Mouse (Mus musculus) frontal cortex, postnatal 14 days (tissue): Measurements from ENCODE around the gene Shroom2.
A peak's percentile ranks its signal among the peaks of the same experiment; 100 is the strongest.
"Not testable (repeated sequence)": the region's sequence is repeated elsewhere in the genome, so short reads cannot be mapped to it uniquely, and the experiment has no call there.

Experiments
- DNase-seq, 2 experiments: peaks; one replicate each; pipeline ENCODE4 v3.0.0; 2022; ENCODE audit warnings: low spot score in 2 of 2

Gene Shroom2

DNA sequence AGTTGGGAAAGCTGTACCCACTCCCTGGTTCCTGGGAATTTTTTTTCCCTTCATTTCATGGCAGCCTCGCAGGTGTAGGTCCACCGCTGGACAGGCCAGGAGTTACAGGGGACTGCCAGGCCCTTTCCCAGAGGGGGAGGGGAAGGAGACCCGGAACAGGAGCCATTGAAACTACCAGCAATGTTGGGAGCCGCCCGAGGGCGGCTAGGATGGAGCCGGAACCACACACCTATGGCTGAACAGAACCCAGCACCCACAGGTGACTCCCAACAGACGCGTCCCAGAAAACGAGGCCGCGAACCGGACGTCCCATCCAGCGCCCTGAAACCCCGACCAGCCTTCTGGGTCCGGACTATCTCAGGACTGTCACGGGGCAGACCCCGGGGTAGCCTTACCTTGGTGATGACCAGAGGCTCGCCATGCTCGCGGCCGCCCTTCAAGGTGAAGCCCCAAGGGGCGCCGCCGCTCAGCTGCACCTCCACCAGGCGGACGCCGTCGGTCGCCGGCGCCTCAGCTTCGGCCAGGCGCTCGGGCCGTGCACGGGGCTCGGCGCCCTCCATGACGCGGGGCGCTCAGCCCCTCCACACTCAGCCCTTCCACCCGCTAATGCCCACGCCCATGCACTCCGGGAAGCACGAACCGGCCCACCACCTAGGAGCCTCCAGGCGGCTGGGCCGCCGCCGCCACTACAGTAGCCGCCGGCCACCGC, at the start of gene Shroom2:
Gene Shroom2, minus strand, starts transcription at position 575 of the 709 bp plus-strand sequence.
- DNase-seq: no peak

DNA sequence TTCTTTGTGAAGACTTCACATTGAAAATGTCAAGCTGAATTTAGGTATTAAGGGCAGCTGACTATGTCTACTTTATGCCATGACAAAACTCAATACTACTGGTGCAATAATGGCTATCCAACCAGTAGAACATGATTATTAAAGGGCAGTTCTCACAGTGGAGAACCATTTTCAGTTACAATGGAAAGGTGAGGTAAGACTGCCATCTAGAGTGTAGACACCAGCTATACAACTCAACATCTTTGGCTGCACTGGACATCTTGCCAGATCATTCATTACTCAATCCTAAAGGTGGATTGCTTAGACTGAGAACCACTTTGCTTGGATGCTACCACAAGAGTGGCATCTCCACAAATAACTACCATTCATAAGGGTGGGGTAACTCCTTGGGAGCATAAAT, 49.7 kb upstream of the Shroom2 start:
- no peak for DNase-seq

DNA sequence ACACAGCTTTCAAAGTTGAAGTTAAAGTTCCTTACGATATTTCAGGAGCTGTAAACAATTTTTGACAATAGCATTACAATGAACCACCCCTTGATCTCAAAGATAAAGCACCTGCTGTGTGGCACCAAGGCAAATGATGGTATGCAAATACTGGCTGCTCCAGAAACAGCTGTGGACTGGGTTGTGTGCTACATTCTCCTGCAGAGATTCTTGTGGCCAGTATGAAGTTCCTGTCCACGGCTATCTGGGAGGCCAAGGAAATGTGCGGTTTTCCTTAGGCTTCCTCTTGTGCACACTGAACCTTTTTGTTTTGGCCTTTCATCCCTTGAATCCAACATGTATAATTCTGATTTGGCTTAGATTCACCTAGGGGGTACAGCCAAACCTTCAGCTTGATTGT, 44.1 kb upstream of the Shroom2 start:
- no peak for DNase-seq

DNA sequence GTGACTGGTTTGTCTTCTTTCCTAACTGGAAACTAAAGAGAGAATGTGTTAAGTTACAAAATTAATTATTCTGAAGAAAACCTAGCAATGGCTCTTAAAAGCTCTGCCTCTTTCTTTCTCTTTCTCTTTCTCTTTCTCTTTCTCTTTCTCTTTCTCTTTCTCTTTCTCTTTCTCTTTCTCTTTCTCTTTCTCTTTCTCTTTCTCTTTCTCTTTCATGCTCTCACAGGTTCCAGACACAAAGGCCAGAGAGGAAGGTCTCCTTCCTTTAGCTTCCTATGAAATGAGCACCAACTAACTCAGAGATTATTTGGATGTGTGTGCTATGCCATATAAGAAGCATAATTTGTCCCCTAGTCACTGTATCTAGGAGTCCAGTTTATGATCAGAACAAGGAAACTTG, 36.1 kb upstream of the Shroom2 start:
- DNase-seq: no peak

DNA sequence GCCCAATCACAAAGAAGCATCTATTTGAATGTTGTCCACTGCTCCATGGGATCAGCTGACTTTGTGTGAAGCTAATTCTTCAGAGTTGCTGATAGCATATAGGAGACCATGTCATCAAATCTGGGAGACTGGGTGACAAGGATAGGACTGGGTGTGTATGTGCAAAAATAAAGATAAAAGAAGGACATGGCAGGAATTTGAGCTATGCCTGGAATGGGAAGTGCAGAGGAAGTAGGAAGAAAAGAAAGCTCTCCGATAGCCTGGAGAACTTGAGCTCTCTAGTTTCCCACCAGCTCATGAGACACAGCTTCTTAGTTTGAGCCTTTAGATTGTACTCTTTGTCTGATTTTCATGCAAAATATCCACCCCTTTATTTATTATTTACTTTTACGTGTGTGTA, 19.3 kb upstream of the Shroom2 start:
- DNase-seq: no peak

DNA sequence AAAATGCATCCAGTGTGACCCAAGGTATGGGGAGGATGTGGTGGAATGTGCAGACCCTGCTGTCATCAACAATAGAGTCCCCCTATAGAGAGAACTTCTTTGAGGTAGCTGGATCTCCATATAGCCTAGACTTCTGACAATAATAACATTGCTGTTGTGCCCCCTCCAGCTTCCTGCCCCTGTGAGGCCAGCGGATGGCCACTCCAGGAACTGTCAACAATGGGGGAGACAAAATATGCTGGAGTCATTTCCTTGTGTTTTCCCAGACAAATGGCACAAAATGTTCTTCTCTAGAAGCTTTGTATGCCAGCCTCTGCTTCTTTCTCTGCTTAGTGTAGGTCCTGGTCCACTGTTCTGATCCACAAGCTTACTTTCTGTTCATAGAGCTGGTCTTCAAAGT, 18.9 kb upstream of the Shroom2 start:
- no peak for DNase-seq

DNA sequence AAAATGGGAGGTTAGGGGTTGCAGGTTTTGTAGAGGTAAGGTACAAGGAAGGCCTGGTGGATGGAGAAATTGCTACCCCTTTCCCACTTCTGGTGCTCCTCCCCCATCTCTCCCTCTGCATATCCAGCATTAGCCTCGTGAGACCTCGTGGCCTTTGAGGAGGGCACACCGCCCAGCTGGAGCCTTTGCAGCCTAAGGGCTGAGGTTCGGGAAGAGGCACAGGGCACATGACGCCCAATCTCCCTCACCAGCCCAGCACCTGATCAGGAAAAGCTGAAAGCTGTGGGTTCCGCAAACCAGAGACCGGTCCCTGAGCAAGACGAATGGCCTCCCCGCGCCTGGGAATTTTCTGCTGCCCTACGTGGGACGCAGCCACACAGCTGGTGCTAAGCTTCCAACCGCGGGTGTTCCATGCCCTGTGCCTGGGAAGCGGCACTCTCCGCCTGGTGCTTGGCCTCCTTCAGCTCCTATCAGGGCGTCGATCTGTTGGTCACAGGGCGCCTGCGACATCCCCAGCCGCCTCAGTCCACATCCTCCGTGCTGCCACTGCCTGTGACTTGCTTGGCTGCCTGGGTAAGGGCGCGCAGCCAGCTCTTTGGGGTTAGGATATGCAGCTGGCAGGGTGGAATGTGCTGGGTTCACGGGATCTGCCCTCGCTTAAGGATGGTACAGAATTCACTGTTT, 12.6 kb upstream of the Shroom2 start, which contains the start of gene Gpr143:
Gene Gpr143, plus strand, starts transcription at position 202 of the 684 bp plus-strand sequence.
- DNase-seq: peak in 1 of 2 experiments; percentile 5

DNA sequence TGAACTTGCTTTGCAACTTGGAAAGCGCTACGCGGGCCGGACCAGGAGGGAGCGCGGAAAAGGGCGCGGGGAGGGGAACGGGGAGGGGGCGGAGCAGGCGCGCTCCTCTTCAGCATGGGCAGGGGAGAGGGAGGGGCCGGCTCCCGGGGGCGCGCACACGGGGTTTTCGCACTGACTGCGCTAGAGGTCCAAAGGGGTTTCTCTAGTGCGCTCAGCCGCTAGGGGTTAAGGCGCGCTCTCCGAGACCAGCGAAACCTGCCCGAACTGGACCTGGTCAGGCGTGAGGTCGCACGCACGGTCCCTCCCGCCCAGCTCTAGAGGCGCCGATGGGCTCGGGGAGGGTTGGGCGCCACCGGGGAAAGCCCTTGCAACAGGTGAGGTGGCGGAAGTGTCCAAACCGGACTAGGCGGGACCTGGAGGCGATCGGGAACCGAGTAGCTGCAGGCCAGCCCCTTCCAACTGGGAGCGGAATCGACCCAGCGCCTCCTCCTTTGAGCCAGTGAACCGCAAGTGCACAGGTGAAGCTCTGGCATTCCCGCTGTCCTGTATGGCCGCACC, 414 bp upstream of the Shroom2 start:
- peak in 1 of 2 experiments; percentile 5 for DNase-seq

DNA sequence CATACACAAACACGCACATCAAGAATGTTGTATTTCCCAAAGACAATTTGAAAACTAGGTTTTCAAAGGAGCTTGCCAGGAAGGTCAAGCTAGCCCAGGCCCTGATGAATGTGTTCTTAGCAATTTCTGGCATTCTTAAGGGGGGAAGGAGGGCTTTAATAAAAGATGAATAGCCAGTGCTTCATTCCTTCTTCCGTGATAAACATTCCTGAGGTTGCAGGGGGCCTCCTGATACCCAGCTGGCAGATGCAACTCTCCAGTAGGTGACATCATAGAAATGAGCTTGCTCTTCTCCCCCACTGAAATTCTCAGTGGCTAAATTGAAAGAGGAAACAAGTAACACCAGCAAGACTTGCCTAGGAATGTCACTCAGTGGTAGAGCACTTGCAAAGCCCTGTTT, 5.1 kb downstream of the Shroom2 start:
- no peak for DNase-seq

DNA sequence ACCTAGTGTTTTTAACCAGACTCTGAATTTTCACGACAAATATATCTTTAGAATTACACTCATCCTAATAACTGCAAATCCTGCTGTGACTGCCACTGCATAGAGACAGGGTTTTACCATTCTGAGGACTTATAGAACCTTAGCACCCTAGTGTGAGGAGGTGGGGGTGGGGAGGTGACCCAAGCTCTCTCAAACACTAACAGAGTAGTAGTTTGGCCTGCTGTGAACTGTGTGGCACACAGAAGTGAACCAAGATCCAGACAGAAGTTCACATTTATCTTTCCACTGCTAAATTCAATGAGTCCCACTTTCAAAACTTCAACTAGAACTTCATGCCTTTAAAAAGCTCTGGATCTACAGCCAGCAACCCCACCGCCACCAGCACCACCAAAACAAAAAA, 6.4 kb downstream of the Shroom2 start:
- DNase-seq: no peak

DNA sequence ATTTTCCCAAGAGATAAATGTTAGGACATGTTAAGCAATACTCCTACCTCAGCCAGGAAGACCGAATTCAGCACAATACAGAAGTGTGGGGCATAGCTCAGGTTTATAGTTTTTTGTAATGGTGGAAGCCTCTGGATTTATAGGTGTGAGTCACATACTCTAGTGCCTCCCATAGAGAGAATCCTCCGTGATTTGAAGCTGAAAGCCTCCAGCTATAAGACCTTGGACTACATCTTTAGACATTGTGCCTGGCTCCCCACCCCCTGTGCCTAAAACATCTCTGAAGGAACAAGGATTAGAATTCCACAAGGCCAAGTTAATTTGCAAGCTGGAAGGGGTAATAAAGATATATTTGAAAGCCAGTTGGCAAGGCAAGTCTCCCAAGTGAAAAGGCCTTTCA, 6.8 kb downstream of the Shroom2 start:
- DNase-seq: no peak

DNA sequence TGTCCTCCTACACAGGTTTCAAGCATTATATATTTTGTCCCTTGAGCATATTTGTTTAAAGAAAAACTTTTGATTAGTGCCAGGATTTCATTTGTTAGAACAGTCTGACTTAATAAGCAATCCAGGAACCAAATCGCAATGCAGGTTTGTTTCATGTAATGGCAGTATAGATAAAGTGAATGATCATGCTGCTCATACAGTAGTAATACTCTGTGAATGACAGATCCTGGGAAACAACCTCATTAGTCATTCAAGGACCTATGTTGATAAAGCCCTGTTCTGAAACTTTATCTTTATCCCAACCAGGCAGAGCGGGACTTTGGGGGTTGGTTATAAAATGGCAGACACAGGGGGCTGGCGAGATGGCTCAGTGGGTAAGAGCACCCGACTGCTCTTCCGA, 13.0 kb downstream of the Shroom2 start:
- no peak for DNase-seq

DNA sequence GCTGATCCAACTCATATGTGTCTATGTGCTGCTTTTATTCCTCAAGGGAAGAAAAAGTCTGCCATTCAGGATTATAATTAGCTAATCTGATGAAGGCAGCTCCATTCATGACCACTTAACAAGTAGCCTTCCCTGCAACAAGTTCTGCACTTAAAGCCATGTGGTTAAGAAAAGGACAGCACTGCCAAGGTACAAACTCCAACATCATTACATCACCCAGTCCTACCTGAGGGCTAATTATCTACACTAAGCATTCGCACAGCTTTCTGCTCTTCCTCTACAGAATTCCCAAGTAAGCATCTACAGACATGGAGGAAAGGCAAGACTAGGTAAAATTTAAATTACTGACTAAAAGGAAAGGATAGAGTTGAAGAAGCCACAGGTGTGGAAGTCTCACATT, 13.4 kb downstream of the Shroom2 start:
- no peak for DNase-seq

DNA sequence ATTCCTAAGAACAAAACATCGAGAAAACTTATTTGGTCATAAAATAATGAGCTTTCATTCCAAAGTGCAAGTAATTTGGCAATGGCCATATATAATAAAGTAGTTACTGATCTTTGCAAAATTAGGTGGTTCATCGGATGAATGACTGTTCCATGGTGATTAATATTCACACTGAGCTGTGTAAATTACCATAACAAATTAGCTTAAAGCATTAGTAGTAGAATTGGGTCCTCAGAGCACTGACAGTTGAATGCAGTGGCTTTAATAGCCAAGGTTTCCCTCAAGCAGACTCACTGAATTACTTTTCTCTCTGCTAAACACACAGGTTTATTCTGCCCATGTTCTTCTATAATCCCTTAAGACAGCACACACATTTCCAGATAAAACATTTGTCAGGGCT, 23.3 kb downstream of the Shroom2 start:
- DNase-seq: no peak

DNA sequence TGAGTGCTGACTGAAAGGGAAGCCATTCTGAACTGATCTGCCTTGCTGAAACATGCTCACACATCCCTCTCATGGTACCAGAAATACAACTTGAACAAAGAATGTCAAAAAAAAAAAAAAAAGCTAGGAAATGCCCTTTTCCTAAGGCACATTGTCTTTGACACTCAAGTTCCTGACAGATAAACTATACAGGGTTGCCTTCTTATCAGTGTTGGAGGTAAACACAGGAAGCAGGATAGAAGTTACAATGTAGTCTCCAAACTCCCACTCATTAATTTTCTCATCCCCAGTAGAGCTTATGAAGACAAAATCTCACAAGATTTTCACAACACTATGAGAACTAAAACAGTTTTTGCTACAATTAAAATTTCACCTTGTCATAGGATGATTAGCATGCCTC, 25.6 kb downstream of the Shroom2 start:
- no peak for DNase-seq

DNA sequence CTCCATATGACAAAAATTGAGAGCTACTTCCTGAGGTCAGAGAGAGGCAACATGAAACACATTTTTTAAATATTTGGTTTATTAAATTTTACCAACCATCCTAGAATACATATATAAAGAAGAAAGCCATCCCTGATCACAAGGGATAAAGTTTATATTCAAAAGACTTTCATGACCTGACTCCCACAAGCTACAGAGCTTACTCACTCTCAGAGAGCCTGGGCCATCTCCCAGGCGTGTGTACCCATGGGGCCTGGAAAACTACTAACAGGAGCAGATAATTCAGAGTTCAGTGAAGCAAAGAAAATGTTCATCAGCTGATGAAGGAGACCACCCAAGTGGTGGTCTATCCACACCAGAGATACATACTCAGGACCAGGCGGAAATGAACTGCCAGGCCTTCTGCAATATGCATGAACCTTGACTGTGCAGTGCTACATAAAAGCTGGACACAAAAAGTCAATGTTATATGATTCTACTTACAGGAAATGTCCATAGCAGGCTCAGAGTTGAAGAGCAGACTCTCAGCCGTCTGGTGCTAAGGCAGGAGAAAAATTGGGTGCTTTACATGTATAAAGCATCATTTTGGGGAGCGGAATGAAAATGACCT, 30.4 kb downstream of the Shroom2 start:
- no peak for DNase-seq

DNA sequence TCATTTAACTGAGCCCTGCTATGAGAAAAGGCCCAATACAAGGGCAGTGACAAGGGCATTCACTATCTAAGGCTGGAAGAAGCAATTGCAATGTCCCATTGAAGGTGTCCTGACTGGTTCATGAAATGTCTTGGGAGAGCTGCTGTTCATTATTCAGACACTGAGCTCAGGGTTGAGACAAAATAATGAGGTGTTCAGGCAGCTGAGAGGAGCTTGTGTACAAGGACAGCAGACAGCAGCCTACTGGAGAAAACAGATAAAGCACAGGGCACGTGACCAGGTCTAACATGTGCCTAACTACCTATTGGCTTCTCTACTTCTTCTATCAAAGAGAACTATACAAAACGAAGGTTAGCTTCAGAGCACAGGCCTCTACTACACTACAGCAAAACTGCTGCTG, 31.1 kb downstream of the Shroom2 start:
- DNase-seq: no peak

DNA sequence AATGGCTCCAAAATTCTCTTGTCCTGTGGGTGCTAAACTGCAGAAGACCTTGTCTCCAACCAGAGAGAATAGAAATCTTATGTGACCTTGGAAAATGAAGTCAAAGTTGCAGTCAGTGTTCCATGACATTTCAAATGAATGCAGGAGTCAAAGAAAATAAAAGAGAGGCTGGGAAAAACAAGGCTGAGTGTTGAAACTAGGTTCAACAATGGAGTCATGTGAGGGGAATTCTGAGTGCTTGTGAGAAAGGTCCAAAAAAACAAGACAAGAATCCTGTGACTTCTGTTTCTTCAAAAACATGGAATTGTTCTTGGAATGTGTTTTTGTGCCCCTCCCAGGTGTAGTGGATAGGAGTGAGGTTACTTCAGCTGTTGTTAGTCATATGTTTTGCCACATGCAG, 34.0 kb downstream of the Shroom2 start:
- DNase-seq: no peak

DNA sequence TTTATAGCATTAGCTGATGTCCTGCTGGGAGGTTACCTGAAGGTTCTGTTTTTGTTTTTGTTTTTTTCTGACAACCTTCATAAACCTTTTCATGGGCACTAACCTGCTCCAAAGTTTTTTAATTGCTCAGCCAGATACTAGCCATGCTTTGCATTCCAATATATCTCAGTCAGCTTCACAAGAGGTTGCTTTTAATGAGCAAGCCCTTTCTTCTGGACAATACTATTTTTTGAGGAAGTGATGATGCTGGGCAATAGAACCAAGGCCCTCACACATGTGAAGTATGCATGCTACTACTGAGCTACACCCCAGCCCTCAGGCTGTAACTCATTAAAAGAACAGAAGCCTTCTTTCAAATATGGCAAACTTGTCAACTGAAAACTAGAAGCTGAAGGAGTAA, 52.6 kb downstream of the Shroom2 start:
- DNase-seq: no peak

DNA sequence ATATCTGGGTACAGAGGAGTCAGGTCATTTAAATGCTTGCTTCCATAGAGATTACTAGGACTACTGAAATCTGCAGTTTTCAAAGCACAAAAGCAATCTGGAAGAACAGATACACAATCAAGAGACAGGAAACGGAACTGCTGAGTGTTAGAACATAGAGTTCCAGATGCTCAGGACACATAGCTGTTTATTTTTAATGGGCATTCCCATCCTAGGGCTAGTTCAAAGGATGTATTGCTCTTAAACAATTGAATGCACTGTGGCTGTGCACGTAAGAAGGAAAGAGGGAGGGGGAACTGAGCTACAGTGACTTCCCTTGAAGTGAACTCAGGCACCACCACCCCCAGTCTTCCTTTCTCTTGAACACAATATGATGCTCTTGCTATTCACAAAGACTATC, 58.5 kb downstream of the Shroom2 start:
- not testable (repeated sequence) for DNase-seq

DNA sequence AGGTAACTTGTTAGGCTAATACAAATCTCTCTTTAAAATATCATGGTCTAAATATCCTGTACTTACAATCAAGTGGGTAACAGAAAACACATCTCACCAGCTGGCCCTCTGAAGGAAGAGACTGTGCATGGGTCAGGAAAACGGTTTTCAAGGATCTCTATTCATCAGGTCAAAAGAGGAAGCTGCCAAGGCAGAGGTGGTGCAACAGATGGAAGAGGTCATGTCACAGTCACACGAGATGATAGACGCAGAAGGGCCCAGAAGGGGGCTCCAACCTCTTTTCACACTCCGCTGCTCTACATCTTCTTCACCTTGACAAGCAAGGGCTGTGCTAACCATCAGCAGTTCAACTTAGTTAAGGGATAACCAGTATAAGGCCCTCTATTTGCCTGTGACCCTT, 60.9 kb downstream of the Shroom2 start:
- DNase-seq: no peak

DNA sequence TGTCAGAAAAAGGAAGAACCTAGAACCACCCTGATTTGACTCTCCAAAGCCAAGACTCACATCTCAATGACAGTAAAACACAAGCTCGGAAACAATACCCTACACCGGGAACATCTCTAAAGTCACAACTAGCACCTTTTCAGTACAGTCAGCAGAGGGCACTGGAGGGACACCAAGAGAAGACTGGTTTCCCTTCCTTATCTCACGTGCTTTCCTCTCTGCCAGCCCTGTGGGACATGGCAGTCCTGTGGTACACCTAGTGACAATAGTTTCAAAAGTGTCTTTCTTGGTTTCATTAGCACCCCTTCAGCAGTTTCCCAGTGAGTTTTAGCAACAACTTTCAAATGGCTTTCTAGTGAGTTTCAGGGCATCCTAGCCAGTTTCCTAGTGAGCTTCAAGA, 63.9 kb downstream of the Shroom2 start:
- peak in 1 of 2 experiments; percentile 8 for DNase-seq

DNA sequence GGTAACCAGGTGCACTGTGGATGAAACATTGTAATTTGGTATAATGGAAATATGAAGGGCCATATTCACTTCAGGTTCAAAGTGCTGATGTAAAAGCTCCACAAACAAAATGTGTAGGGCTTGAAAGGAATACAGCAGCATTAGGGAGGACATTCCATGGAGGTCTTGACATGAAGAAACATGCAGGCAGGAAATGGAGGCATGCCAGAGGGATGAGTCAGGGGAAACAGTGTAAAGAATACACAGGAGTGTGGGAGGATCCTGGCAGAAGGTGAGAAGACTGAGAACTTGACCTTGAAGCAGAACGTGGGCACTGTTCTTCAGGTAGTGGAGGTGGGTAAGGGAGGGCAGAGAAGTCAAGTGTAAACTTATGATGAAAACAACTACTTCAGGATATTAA, 65.6 kb downstream of the Shroom2 start:
- no peak for DNase-seq
